Mouse (Mus musculus): ENCODE measurements around the gene Apold1.

The Apold1 gene

GRCm38 (mm10) chr6:134972096-134972495 lies 9.4 kb upstream of the Apold1 start:
- DNase-seq (ENCODE audit: low read depth, low spot score), result no peak

GRCm38 (mm10) chr6:134976628-134977027 lies 4.9 kb upstream of the Apold1 start:
- no peak for DNase-seq (ENCODE audit: low read depth, low spot score)

- peak; percentile 94 for DNase-seq (ENCODE audit: low read depth, low spot score)
These were observed 2.2 kb downstream of the Apold1 start for GRCm38 (mm10) chr6:134983529-134984370.

- DNase-seq (ENCODE audit: low read depth, low spot score), result no peak
These were observed 3.2 kb downstream of the Apold1 start for GRCm38 (mm10) chr6:134984748-134985147.

- no peak for DNase-seq (ENCODE audit: low read depth, low spot score)
These were observed 6.9 kb downstream of the Apold1 start for GRCm38 (mm10) chr6:134988377-134988776.

- DNase-seq (ENCODE audit: low read depth, low spot score), result no peak
These were observed 9.2 kb downstream of the Apold1 start for GRCm38 (mm10) chr6:134990674-134991073.

- no peak for DNase-seq (ENCODE audit: low read depth, low spot score)
These were observed 12.6 kb downstream of the Apold1 start for GRCm38 (mm10) chr6:134994031-134994651.

GRCm38 (mm10) chr6:134994985-134995384 lies 13.5 kb downstream of the Apold1 start:
- no peak for DNase-seq (ENCODE audit: low read depth, low spot score)

GRCm38 (mm10) chr6:134996918-134997317 lies 15.4 kb downstream of the Apold1 start:
- no peak for DNase-seq (ENCODE audit: low read depth, low spot score)

- DNase-seq (ENCODE audit: low read depth, low spot score), result no peak
These were observed 16.6 kb downstream of the Apold1 start for GRCm38 (mm10) chr6:134998076-134998475.

GRCm38 (mm10) chr6:134998781-134999180 lies 17.3 kb downstream of the Apold1 start:
- DNase-seq (ENCODE audit: low read depth, low spot score), result no peak

- DNase-seq (ENCODE audit: low read depth, low spot score), result no peak
These were observed 18.8 kb downstream of the Apold1 start for GRCm38 (mm10) chr6:135000272-135000671.

- DNase-seq (ENCODE audit: low read depth, low spot score), result no peak
These were observed 20.5 kb downstream of the Apold1 start for GRCm38 (mm10) chr6:135001991-135002390.

GRCm38 (mm10) chr6:135006372-135006771 lies 24.9 kb downstream of the Apold1 start:
- DNase-seq (ENCODE audit: low read depth, low spot score), result no peak

GRCm38 (mm10) chr6:135011048-135011733 lies 29.7 kb downstream of the Apold1 start, which contains the start of gene Ddx47:
Gene Ddx47, plus strand, starts transcription at chr6:135011612.
- peak; percentile 94 for DNase-seq (ENCODE audit: low read depth, low spot score)

GRCm38 (mm10) chr6:135011734-135012116 lies 30.2 kb downstream of the Apold1 start:
- DNase-seq (ENCODE audit: low read depth, low spot score), result no peak

GRCm38 (mm10) chr6:135017211-135017610 lies 35.7 kb downstream of the Apold1 start:
- DNase-seq (ENCODE audit: low read depth, low spot score), result no peak

- DNase-seq (ENCODE audit: low read depth, low spot score), result no peak
These were observed 38.0 kb downstream of the Apold1 start for GRCm38 (mm10) chr6:135019564-135019963.

GRCm38 (mm10) chr6:135021633-135022032 lies 40.1 kb downstream of the Apold1 start:
- DNase-seq (ENCODE audit: low read depth, low spot score), result no peak

GRCm38 (mm10) chr6:135023379-135023778 lies 41.9 kb downstream of the Apold1 start:
- no peak for DNase-seq (ENCODE audit: low read depth, low spot score)

- DNase-seq (ENCODE audit: low read depth, low spot score), result no peak
These were observed 43.4 kb downstream of the Apold1 start for GRCm38 (mm10) chr6:135024781-135025420.

- peak; percentile 21 for DNase-seq (ENCODE audit: low read depth, low spot score)
These were observed 44.7 kb downstream of the Apold1 start for GRCm38 (mm10) chr6:135026232-135026631.

All from mesoderm, embryonic 11.5 days (tissue).